Mouse (Mus musculus) neutrophil, adult 59 days (primary cell): ENCODE data around the gene Stk25. TPM values are rescaled to one million over a fixed set of nuclear protein-coding genes. Genes with fewer than 3 reads are reported as not detected.

Source experiments
- total RNA-seq, 2 experiments: library from RNA; stranded (reverse); gene quantifications; 1 replicate in 1 of 2; 2 replicates in 1 of 2; pipeline ENCODE4 v1.2.4; 2023

Gene Stk25
- 10 to 100 TPM; 39.4 to 51.7 TPM for total RNA-seq

DNA sequence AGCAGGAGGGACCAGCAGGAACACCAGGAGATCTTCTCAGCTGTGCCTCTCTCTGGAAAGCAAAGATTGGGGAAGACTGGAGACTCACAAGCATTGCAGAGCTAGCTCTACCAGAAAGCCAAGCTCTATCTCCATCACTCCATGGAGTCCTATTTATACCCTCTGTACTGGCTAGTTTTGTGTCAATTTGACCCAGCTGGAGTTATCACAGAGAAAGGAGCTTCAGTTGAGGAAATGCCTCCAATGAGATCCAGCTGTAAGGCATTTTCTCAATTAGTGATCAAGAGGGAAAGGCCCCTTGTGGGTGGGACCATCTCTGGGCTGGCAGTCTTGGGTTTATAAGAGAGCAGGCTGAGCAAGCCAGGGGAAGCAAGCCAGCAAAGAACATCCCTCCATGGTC is at the start of gene Stk25:
TSS of gene Stk25 (minus strand) at position 101 of the 400 bp plus-strand sequence.

DNA sequence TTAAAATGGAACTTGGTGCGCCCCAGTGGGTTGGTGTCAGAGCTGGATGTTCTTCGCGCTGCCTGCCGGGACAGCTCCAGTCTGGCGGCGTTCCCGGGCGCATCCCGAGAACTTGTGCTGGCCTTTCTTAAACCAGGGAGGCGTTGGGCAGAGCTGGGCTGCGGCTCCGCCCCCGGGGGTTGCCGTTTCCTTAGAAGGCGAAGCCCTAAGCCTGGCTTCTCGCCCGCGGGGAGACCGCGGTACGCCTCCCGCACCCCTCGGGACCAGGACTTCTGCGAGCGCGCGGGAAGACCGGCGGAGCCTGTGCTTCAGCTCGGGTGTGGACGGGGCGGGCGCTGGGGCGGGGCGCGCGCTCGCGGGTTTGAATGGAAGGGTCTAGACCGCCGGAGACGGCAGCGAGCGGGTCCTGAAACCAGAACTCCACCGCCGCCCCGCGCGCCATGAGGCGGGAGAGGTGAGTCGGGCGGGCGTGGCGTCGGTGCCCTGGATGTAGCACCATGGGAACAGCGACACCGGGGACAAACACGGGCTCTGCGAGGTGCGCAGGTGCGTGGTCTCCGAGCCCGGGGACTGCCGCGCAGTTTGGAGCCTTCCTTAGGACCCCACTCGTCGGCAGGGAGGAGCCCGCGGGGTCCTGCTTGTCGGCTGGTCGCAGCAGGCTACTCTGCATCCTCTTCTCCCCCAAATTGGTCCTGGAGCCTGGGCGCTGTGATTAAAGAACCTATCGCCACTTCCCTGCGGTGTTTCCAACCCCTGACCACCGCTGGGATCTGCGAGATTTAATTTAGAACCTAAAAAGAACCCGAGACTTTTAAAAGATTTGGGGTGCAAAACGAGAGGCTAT is 27.2 kb upstream of the Stk25 start, which contains the start of gene Bok:
TSS of gene Bok (plus strand) at position 260 of the 844 bp plus-strand sequence.

Other genes starting within 250 kb of the Stk25 start
- 100 to 1,000 TPM; 138 to 149 TPM for gene Hdlbp, start 179.8 kb downstream of the Stk25 start, total RNA-seq
- 1 to 10 TPM; 1.7 to 3.1 TPM for gene Farp2, start 146.6 kb downstream of the Stk25 start, total RNA-seq
- not detected for gene Bok, start 27.0 kb upstream of the Stk25 start, total RNA-seq
- 10 to 100 TPM; 66.2 to 72.5 TPM for gene Atg4b, start 92.8 kb upstream of the Stk25 start, total RNA-seq
- gene Thap4, start 96.2 kb upstream of the Stk25 start, total RNA-seq = 10 to 100 TPM; 25.7 to 33.6 TPM
- 10 to 100 TPM; 40.2 to 49.4 TPM for gene Dtymk, start 143.3 kb upstream of the Stk25 start, total RNA-seq
- 10 to 100 TPM; 30.5 to 30.8 TPM for gene Ing5, start 145.3 kb upstream of the Stk25 start, total RNA-seq
- gene D2hgdh, start 166.2 kb upstream of the Stk25 start, total RNA-seq = 10 to 100 TPM; 18.8 to 19.8 TPM
- not detected for gene Gal3st2, start 202.6 kb upstream of the Stk25 start, total RNA-seq